Mouse (Mus musculus): ENCODE measurements around the gene Dnaja2. TPM values are rescaled to one million over a fixed set of nuclear protein-coding genes. Genes with fewer than 3 reads are reported as not detected.

The Dnaja2 gene
- polyA plus RNA-seq, 1 experiment from 2014 or later = 206 TPM

DNA sequence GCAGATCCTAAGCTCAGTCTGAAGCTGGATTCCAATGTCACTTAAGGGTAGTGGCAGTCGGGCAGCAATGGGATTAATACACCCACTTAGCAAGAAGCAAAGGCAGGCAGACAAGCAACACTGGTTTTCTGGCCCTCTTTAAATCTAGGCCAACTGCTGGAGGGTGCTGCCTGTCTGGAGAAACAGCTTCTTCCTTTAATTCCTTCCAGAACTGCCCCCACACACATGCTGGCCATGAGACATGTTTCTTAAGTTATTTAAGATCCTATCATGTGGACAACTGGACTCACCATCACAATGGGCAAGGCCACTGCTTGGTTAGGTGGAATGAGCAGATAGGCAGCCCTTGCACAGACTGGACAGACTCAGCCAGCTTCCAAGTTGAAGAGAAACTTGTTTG is 21.0 kb downstream of the Dnaja2 start:
- Histone ChIP-seq H3K4me3 (no peak overlapping the region), H3K36me3 (replicated peaks) (peaks cover 74% of the 10 kb centered on the region), H3K4me1 (no peaks in the 10 kb centered on the region), H3K9me3 (no peaks in the 10 kb centered on the region; the same call in 1 of the 2 replicates), H3K27ac (no peak overlapping the region), H3K27me3 (ENCODE audit: poor library complexity, severe bottlenecking) (no peaks in the 10 kb centered on the region)
- no peak for DNase-seq (ENCODE audit: extremely low spot score, low spot score)
- 77% methylated on average over 1 of the region's 1 CpGs for WGBS

DNA sequence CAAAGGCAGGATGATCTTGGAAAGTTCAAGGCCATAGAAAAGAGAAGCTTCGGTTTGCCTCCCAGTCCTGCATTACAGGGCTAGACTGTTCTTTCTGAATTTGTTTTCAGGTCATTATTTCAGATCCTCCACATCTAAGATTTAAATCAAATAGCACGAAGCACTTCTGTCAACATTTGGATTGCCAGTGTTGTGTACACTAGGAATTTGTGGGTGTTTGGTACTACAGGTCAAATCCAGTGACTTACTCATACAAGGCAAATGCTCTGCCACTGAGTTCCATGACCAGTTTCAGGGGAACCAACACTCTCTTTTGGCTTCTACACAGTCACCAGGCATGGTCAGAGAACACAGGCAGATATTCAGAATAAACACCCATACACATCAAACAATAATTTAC is 21.7 kb downstream of the Dnaja2 start:
- Histone ChIP-seq H3K4me3 (no peak overlapping the region), H3K36me3 (replicated peaks) (peaks cover 67% of the 10 kb centered on the region), H3K27ac (no peak overlapping the region), H3K27me3 (ENCODE audit: poor library complexity, severe bottlenecking) (no peaks in the 10 kb centered on the region), H3K4me1 (no peaks in the 10 kb centered on the region), H3K9me3 (no peaks in the 10 kb centered on the region; the same call in 1 of the 2 replicates)
- 89% methylated on average over 2 of the region's 2 CpGs for WGBS
- no peak for DNase-seq (ENCODE audit: extremely low spot score, low spot score)

DNA sequence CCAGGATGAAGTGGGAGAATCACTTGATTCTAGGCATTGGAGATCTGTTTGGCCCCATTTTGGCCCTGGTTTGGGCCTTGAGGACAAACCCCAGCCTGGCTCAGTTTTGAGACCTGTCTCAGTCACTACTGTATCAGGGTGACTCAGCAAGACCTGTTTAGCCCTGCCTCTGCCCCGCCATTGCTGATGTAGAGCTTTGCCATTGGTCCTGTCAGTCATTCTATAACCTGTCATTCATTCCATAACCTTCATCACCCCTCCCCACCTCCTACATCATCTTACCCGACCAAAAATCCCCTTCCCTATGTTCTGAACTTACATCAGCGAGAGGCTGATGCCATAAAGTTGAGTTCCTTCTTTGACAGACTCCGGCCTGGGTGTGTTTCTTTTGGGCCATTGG is 22.3 kb downstream of the Dnaja2 start:
- no peak for DNase-seq (ENCODE audit: extremely low spot score, low spot score)
- WGBS = 88% methylated on average over 4 of the region's 4 CpGs

DNA sequence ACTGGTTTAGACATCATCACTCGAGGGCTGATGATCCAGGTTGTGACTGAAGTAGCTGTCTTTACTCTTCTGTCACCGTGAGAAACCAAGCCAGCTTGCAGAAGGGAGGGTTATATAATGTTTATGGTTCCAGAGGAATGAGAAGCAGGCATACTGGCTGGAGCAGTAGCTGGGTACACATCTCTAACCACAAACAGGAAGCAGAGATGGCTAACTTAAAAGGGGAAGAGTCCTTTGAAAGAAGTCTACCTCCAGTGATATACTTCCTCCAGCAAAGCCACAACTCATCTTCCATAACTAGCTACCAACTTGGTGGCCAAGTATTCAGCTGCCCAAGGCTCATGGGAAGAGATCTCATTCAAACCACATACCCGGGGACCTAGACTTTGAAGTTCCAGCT is 23.7 kb downstream of the Dnaja2 start:
- DNase-seq (ENCODE audit: extremely low spot score, low spot score) = no peak
- Histone ChIP-seq H3K27me3 (ENCODE audit: poor library complexity, severe bottlenecking) (no peaks in the 10 kb centered on the region), H3K9me3 (no peaks in the 10 kb centered on the region; the same call in 1 of the 2 replicates), H3K4me3 (no peak overlapping the region), H3K36me3 (replicated peaks) (peaks cover 49% of the 10 kb centered on the region), H3K4me1 (no peaks in the 10 kb centered on the region), H3K27ac (no peak overlapping the region)
- 89% methylated on average over 3 of the region's 3 CpGs for WGBS

More for the DNA sequence above, 22.3 kb downstream of the Dnaja2 start:
- Histone ChIP-seq H3K4me3 (no peak overlapping the region), H3K27me3 (ENCODE audit: poor library complexity, severe bottlenecking) (no peaks in the 10 kb centered on the region), H3K27ac (no peak overlapping the region), H3K36me3 (replicated peaks) (peaks cover 61% of the 10 kb centered on the region), H3K4me1 (no peaks in the 10 kb centered on the region), H3K9me3 (no peaks in the 10 kb centered on the region; the same call in 1 of the 2 replicates)

DNA sequence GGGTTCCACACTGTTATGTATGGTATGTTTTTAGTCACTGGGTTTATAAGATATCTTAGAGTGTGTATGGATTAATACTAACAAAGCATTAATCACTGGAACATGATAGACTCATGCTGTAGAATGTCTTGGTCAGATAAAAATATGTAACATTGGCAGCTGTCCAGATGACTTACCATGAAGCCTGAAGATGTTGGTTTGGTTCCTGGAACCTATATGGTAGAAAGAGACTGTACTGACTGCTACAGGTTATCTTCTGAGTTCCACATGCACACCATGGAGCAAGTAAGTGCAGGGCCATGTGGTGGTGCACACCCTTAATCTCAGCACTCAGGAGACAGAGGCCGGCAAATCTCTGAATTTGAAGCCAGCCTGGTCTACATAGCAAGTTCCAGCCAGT is 24.4 kb downstream of the Dnaja2 start:
- Histone ChIP-seq H3K27me3 (ENCODE audit: poor library complexity, severe bottlenecking) (no peaks in the 10 kb centered on the region), H3K27ac (no peak overlapping the region), H3K36me3 (replicated peaks) (peaks cover 46% of the 10 kb centered on the region), H3K4me3 (no peak overlapping the region), H3K4me1 (no peaks in the 10 kb centered on the region), H3K9me3 (no peaks in the 10 kb centered on the region; the same call in 1 of the 2 replicates)
- 94% methylated on average over 1 of the region's 1 CpGs for WGBS
- no peak for DNase-seq (ENCODE audit: extremely low spot score, low spot score)

DNA sequence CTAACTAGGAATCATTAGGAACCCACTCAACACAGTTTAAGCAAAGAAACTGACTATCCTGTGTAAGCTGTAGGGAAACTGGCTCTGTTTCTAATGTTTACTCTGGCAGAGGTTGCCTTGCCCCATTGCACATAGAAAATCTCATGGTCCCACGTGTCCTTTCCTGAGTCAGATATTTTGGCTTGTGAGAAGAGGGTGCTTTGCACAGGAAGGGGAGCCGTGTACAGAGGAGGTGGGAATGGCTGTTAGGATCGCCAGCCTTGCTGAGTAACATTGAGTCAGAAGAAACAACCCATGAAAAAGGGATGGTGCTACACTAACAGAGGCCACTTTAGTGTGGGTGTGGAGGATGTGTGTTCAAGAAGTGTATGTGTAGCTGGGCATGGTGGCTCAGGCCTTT is 26.2 kb downstream of the Dnaja2 start:
- no peak for DNase-seq (ENCODE audit: extremely low spot score, low spot score)
- H3K4me1 ChIP-seq = no peaks in the 10 kb centered on the region
- peaks cover 44% of the 10 kb centered on the region for H3K36me3 ChIP-seq (replicated peaks)
- no peak overlapping the region for H3K4me3 ChIP-seq
- no peaks in the 10 kb centered on the region for H3K27me3 ChIP-seq (ENCODE audit: poor library complexity, severe bottlenecking)
- WGBS = 85% methylated on average over 3 of the region's 3 CpGs
- no peaks in the 10 kb centered on the region; the same call in 1 of the 2 replicates for H3K9me3 ChIP-seq
- no peak overlapping the region for H3K27ac ChIP-seq

DNA sequence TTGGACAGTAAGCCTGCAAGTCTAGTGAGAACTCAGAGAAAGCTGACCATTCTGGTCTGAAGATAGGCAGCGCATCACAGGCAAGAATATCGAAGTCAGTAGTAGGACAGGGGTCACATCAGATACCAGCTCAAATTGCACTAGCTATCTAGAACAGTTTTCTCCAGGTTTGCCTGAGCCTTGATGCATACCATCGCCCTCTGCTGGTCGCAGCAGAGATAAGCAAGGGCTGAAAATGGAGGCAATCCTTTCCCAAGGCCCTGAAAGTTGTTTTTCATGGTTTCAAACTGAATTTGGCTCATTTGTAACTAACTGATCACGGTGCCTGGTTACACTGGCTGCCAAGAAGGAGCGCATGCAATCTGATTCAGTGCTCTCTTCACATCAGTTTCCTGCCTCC is 29.0 kb downstream of the Dnaja2 start:
- 40% methylated on average over 6 of the region's 6 CpGs for WGBS
- peaks cover 60% of the 10 kb centered on the region for H3K36me3 ChIP-seq (replicated peaks)

DNA sequence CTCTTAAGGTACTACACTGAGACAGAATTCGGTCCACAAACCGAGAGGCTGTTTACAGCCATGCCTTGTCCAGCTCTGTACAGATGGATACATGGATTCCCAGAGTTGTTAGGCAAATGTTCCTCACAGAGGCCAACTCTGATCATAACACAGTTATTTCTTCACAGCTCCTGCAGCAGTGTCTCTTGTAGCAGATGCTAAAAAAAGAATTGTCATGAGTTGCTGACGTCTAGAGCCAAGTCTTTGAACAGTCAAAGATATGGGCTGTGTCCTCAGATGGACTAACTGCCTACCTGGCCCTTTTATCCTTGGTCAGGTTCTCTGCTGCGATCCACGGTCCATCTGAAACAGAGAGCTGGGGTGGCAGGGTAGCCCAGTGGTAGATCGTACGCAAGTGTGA is 31.1 kb downstream of the Dnaja2 start:
- no peak overlapping the region for H3K27ac ChIP-seq
- no peak for DNase-seq (ENCODE audit: extremely low spot score, low spot score)
- H3K27me3 ChIP-seq (ENCODE audit: poor library complexity, severe bottlenecking) = no peaks in the 10 kb centered on the region
- no peaks in the 10 kb centered on the region for H3K4me1 ChIP-seq
- 94% methylated on average over 7 of the region's 7 CpGs for WGBS
- H3K9me3 ChIP-seq = no peaks in the 10 kb centered on the region
- H3K4me3 ChIP-seq = no peak overlapping the region
- peaks cover 68% of the 10 kb centered on the region for H3K36me3 ChIP-seq (replicated peaks)

More for the DNA sequence above, 29.0 kb downstream of the Dnaja2 start:
- Histone ChIP-seq H3K4me3 (no peak overlapping the region), H3K9me3 (no peaks in the 10 kb centered on the region; the same call in 1 of the 2 replicates), H3K4me1 (no peaks in the 10 kb centered on the region), H3K27me3 (ENCODE audit: poor library complexity, severe bottlenecking) (no peaks in the 10 kb centered on the region), H3K27ac (no peak overlapping the region)
- DNase-seq (ENCODE audit: extremely low spot score, low spot score) = peak; percentile 47

DNA sequence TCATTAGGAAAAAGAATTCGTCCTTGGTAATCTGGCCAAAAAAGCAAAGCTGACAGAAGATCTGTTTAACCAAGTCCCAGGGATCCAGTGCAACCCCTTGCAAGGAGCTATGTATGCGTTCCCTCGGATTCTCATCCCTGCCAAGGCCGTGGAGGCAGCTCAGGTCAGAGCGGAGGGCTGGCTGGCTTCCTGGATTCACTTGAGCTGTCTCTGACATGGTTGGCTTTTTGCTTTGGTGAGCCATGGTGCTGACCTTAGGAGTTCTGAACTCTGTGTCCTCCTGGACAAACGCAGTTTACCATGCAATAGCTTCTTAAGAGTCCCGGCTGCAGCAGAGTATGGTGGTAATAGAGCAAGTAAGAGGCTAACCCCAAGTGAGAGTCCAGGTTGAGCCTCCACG is 33.8 kb downstream of the Dnaja2 start:
- WGBS = 89% methylated on average over 8 of the region's 8 CpGs
- H3K36me3 ChIP-seq (replicated peaks) = peaks cover 90% of the 10 kb centered on the region
- no peak overlapping the region for H3K27ac ChIP-seq
- no peaks in the 10 kb centered on the region for H3K9me3 ChIP-seq
- H3K4me1 ChIP-seq = no peaks in the 10 kb centered on the region
- no peaks in the 10 kb centered on the region for H3K27me3 ChIP-seq (ENCODE audit: poor library complexity, severe bottlenecking)
- DNase-seq (ENCODE audit: extremely low spot score, low spot score) = no peak
- no peak overlapping the region for H3K4me3 ChIP-seq

DNA sequence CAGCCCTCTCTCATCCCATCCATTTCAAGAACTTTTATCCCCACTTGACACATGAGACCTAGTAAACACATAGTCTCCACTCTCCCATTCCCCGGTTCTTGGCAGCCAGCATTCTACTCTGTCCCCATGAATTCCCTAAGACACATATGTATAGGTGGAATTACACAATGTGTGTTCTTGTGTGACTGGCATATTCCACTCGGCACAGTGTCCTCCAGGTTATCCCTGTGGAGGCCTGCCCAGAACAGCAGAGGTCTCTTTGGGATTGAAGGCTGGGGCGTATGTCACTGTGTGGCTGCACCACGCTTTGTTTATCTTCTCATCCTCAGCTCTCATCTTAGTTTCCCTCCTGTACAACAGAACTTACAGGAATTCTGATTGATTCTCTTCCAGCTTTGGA is 34.6 kb downstream of the Dnaja2 start:
- Histone ChIP-seq H3K36me3 (replicated peaks) (peaks cover 93% of the 10 kb centered on the region), H3K4me3 (no peak overlapping the region), H3K27me3 (ENCODE audit: poor library complexity, severe bottlenecking) (no peaks in the 10 kb centered on the region), H3K9me3 (no peaks in the 10 kb centered on the region), H3K4me1 (no peaks in the 10 kb centered on the region), H3K27ac (no peak overlapping the region)
- DNase-seq (ENCODE audit: extremely low spot score, low spot score) = no peak
- 97% methylated on average over 4 of the region's 4 CpGs for WGBS

DNA sequence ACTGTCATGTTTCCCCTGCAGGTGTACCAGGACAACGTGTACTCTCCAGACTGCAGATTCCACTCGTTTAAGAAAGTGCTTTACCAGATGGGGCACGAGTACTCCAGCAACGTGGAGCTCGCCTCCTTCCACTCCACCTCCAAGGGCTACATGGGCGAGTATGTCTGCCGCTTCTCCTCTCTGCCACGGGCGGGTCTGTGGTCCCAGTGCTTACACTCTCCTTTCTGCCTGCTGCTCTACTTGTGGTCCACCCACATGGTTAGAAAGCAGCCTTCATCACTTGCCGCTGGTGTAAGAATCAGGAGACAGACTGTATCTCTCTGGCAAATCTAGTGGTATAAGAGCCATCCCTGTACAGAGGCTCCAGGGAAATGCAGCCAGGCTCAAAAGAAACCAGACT is 37.2 kb downstream of the Dnaja2 start:
- 93% methylated on average over 10 of the region's 10 CpGs for WGBS
- Histone ChIP-seq H3K9me3 (no peaks in the 10 kb centered on the region), H3K36me3 (replicated peaks) (peaks cover 93% of the 10 kb centered on the region)

DNA sequence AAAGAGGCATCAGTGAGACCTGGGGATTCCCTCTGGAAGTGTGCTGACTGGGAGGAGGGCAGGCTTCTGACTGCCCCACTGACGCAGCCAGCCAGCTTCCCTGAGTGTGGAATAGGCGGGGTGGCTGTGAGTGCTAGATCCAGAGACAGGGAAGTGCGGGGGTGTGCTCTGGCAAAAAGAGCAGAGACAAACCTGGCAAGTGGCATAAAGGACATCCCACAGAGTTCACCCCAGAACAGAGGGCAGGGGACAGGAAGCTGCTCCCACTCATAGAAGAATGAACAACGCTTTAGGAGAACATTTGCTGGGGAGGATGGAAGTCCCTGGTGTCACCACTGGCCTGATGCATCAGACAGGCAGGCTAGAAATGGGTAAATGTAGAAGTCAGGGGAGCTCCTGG is 37.8 kb downstream of the Dnaja2 start:
- 89% methylated on average over 4 of the region's 4 CpGs for WGBS
- no peak for DNase-seq (ENCODE audit: extremely low spot score, low spot score)
- peaks cover 92% of the 10 kb centered on the region for H3K36me3 ChIP-seq (replicated peaks)
- no peaks in the 10 kb centered on the region for H3K9me3 ChIP-seq
- H3K27me3 ChIP-seq (ENCODE audit: poor library complexity, severe bottlenecking) = no peaks in the 10 kb centered on the region
- no peak overlapping the region for H3K27ac ChIP-seq
- H3K4me3 ChIP-seq = no peak overlapping the region
- no peaks in the 10 kb centered on the region for H3K4me1 ChIP-seq

More for the DNA sequence above, 37.2 kb downstream of the Dnaja2 start:
- H3K4me1 ChIP-seq = no peaks in the 10 kb centered on the region
- no peak for DNase-seq (ENCODE audit: extremely low spot score, low spot score)
- no peak overlapping the region for H3K27ac ChIP-seq
- no peaks in the 10 kb centered on the region for H3K27me3 ChIP-seq (ENCODE audit: poor library complexity, severe bottlenecking)
- no peak overlapping the region for H3K4me3 ChIP-seq

DNA sequence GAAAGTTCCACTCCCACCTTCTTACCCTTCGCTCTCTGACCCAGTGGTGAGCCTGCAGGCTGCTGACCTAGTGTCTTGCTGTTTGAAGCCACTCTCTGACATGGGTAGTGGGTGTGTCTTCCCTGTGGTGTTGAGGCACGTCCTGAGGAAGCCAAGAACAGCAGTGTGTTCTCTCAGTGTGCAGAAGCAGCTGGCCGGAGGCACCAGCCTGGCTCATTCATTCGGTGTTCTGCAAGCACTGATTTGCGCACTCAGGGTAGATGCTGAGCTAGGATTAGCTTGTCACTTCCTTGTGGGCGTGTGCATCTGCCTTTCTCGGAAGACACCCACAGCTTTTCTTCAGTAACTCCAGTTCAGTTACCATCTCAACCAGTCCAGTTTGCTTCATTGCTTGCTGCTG is 39.8 kb downstream of the Dnaja2 start:
- DNase-seq (ENCODE audit: extremely low spot score, low spot score) = no peak
- WGBS = 76% methylated on average over 7 of the region's 7 CpGs
- Histone ChIP-seq H3K27me3 (ENCODE audit: poor library complexity, severe bottlenecking) (no peaks in the 10 kb centered on the region), H3K27ac (no peak overlapping the region), H3K4me1 (no peaks in the 10 kb centered on the region), H3K9me3 (no peaks in the 10 kb centered on the region), H3K36me3 (replicated peaks) (peaks cover 92% of the 10 kb centered on the region), H3K4me3 (no peak overlapping the region)

DNA sequence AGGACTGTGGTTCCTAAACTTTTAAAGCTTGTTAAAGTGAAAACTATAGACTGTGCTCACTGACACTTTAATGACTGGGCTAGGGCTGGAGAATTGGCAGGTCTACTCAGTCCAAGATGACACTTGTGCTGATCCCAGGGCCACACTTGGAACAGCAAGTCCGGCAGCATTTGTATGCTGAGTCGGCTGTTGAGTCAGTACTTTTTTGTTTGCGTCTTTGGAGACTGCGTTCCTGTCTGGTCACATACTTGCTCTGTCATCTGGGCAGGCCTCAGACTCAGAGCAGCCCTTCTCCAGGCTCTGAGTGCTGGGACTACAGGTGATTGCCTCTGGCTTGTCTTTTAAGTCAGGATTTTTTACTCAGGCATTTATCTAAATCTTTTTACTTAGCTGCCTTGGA is 41.9 kb downstream of the Dnaja2 start:
- no peaks in the 10 kb centered on the region for H3K4me1 ChIP-seq

More for the DNA sequence above, 41.9 kb downstream of the Dnaja2 start:
- H3K9me3 ChIP-seq = no peaks in the 10 kb centered on the region
- no peak for DNase-seq (ENCODE audit: extremely low spot score, low spot score)
- peaks cover 96% of the 10 kb centered on the region for H3K36me3 ChIP-seq (replicated peaks)
- no peaks in the 10 kb centered on the region for H3K27me3 ChIP-seq (ENCODE audit: poor library complexity, severe bottlenecking)
- no peak overlapping the region for H3K4me3 ChIP-seq
- WGBS = 88% methylated on average over 4 of the region's 4 CpGs
- H3K27ac ChIP-seq = no peak overlapping the region
